Mouse (Mus musculus) midbrain, embryonic 15.5 days (tissue): ENCODE measurements at regions not wholly inside any gene's neighbourhood (a gene's known extent, or its start where the extent isn't known, plus 50 kb on each side); places are given as distances from the start of the nearest gene placed in this dataset.

ENCODE experiments used
- ATAC-seq: fragments of 200-750 bp; cut with Nextera tagmentation; replicated peaks from 2 replicates; pipeline ENCODE4 v1.8.0; 2017; ENCODE audit warnings: moderate TSS enrichment
- H3K27ac ChIP-seq: fragments of 300-500 bp; sonication (generic); 2 replicates; pipeline ENCODE4 v1.5.1; 2015; ENCODE audit warnings: mild to moderate bottlenecking, inconsistent platforms
- H3K27me3 ChIP-seq: fragments of 300-500 bp; sonication (generic); replicated peaks from 2 replicates; pipeline ENCODE4 v1.6.1; 2015; ENCODE audit warnings: inconsistent platforms
- H3K36me3 ChIP-seq: fragments of 300-500 bp; sonication (generic); replicated peaks from 2 replicates; pipeline ENCODE4 v1.6.1; 2015; ENCODE audit warnings: inconsistent platforms
- H3K4me1 ChIP-seq: fragments of 300-500 bp; sonication (generic); 2 replicates; pipeline ENCODE4 v1.6.1; 2015; ENCODE audit warnings: inconsistent platforms
- H3K4me2 ChIP-seq: fragments of 300-500 bp; sonication (generic); 2 replicates; pipeline ENCODE4 v1.6.1; 2015; ENCODE audit warnings: inconsistent platforms, mild to moderate bottlenecking, moderate library complexity
- H3K4me3 ChIP-seq: fragments of 300-500 bp; sonication (generic); 2 replicates; pipeline ENCODE4 v1.5.1; 2015; ENCODE audit warnings: mild to moderate bottlenecking, inconsistent platforms
- H3K9ac ChIP-seq: fragments of 300-500 bp; sonication (generic); 2 replicates; pipeline ENCODE4 v1.6.1; 2015; ENCODE audit warnings: mild to moderate bottlenecking, inconsistent platforms
- H3K9me3 ChIP-seq: fragments of 300-500 bp; sonication (generic); 2 replicates; pipeline ENCODE4 v1.6.1; 2016; ENCODE audit warnings: inconsistent platforms
- WGBS: fragments of 180-500 bp; shearing (Covaris S2); methylation state at CpG from one replicate; pipeline ENCODE4 v1.1.7; 2015; ENCODE audit warnings: mixed read lengths; 5-methylcytosine and 5-hydroxymethylcytosine counted together

DNA sequence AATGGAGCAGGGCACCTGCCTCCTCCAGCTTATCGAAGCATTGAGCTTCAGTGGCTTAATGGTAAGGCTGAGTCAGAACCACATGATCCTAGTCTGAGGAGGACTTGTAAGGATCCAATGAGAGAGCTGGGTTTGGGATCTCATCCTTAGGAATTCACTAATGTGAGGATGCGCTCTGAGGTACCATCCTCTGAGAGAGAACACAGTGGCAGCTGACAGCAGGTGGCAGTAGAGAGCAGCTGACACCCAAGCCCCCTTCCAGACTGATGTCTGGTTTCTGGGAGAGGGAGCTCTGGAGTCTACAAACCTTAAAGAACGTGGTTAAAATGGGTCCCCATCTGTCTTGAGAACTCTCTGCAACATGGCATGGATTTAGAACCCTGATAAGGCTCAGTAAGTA lies 137.8 kb downstream of the B3glct start:
- Histone ChIP-seq H3K9me3 (no peaks in the 10 kb centered on the region), H3K4me1 (no peaks in the 10 kb centered on the region), H3K36me3 (no peaks in the 10 kb centered on the region), H3K9ac (no peak overlapping the region), H3K27ac (no peak overlapping the region), H3K4me3 (no peak overlapping the region), H3K4me2 (no peak overlapping the region), H3K27me3 (no peaks in the 10 kb centered on the region)
- WGBS = 37% methylated on average over 3 of the region's 3 CpGs
- ATAC-seq = no peak

DNA sequence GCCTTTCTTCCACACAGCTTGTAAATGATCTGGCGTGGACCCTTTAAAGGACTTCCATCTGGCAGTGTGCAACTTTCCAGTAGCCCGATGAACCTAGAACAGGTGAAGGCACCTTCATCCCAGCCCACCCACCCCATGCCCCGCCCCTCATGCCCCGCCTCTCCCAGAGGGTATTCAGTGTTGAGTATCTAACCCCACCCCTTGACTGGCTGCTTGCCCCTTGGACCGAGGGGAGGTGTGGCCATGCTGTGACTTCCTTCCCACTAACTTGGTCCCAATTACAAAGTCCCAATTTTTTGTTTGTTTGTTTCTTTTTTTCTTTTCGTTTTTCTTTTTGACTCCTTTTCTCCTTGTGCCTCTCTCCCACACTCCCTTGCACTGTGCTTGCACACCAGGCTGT lies 140.8 kb downstream of the B3glct start:
- no peak for ATAC-seq

DNA sequence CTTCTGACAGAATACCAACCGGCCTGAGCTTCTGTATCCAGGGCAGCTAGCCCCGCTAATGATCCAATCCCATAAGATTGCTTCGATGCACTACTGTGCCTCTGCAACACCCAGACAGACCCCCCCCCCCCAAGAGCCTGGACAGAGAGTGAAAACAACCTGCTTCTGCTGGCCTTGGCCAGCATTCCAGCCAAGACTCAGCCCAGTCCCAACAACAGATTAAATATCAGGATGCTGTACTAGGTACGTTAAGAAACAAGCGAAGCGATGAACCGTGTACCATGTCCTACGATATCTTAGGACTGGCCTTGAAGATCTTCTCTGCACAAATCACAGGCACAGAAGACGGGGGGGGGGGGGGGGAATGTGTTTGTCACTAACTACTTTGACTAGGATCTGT lies 145.8 kb downstream of the B3glct start:
- no peaks in the 10 kb centered on the region for H3K36me3 ChIP-seq
- no peaks in the 10 kb centered on the region for H3K4me1 ChIP-seq
- H3K4me2 ChIP-seq = no peak overlapping the region
- H3K9me3 ChIP-seq = no peaks in the 10 kb centered on the region
- H3K27ac ChIP-seq = no peak overlapping the region
- no peaks in the 10 kb centered on the region for H3K27me3 ChIP-seq
- no peak overlapping the region for H3K9ac ChIP-seq
- ATAC-seq = no peak
- H3K4me3 ChIP-seq = no peak overlapping the region
- WGBS = 74% methylated on average over 9 of the region's 9 CpGs

More for the DNA sequence above, 140.8 kb downstream of the B3glct start:
- Histone ChIP-seq H3K9me3 (no peaks in the 10 kb centered on the region), H3K4me3 (no peak overlapping the region), H3K4me2 (no peak overlapping the region), H3K27ac (no peak overlapping the region), H3K27me3 (no peaks in the 10 kb centered on the region), H3K36me3 (no peaks in the 10 kb centered on the region), H3K4me1 (no peaks in the 10 kb centered on the region), H3K9ac (no peak overlapping the region)
- whole genome bisulfite sequencing = 53% methylated on average over 6 of the region's 6 CpGs

DNA sequence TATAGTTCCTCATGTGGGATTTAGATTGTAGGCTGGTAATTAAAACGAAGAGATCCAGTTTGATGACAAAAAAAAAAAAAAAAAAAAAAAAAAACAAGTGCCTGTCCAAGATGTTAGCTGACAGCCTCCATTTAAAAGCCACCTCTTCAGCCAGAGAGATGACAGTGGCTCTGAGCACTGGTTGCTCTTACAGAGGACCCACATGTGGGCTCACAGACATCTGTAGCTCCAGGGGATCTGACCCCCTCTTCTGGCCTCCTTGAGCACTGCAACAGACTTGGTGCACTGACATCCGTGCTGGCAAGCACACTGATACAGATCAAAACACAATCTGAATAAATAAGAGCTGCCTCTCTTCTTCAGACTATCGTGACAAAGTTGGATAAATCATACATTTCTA lies 149.6 kb downstream of the B3glct start:
- H3K4me3 ChIP-seq = no peak overlapping the region
- peaks cover 4% of the 10 kb centered on the region; the same call in 1 of the 2 replicates for H3K4me1 ChIP-seq
- H3K27ac ChIP-seq = no peak overlapping the region
- no peaks in the 10 kb centered on the region for H3K36me3 ChIP-seq
- no peak overlapping the region for H3K9ac ChIP-seq
- H3K27me3 ChIP-seq = no peaks in the 10 kb centered on the region
- H3K9me3 ChIP-seq = no peaks in the 10 kb centered on the region
- no peak for ATAC-seq
- H3K4me2 ChIP-seq = no peak overlapping the region
- 56% methylated on average over 3 of the region's 3 CpGs for WGBS

DNA sequence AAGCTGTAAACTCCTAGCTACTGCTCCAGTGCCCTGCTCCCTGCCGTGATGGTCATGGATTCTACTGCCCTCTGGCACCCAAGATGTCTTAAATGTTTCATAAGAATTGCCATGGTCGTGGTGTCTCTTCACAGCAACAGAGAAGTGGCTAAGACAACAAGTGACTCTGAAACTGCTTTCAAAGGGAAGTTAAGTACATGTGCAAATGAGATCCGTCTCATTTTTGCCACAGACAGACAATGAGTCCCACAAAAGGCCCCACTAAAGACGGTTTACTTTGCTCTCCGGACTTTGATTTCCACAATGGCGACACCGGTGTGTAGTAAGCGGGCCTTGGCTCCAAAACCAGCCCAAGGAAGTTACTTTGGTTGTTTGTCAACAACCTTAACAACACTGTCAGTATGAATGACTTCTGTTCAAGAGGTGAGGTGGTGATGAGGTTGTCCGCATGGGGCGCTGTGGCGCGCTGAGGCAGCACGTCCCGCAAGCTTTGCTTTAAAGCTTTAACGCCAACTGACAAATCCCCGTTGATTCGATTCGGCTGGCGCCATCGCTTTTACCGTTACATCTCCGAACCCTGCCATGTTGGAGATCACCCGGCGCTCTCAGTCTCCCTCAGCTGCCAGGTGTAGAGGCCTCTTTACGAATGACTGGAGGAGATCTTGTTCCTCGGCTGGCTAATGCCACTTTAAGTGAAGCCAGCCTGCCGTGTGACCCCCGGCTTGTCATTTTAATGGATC lies 153.3 kb downstream of the B3glct start:
- Histone ChIP-seq H3K27ac (peak overlapping the region; percentile 69), H3K4me3 (peak overlapping the region; percentile 38), H3K27me3 (no peaks in the 10 kb centered on the region), H3K36me3 (no peaks in the 10 kb centered on the region), H3K9me3 (no peaks in the 10 kb centered on the region), H3K4me2 (peak overlapping the region; percentile 56), H3K9ac (peak overlapping the region; percentile 28), H3K4me1 (peaks cover 4% of the 10 kb centered on the region; the same call in 1 of the 2 replicates)
- WGBS = 3% methylated on average over 28 of the region's 28 CpGs
- peak; percentile 65; the same call in 1 of the 2 replicates for ATAC-seq

DNA sequence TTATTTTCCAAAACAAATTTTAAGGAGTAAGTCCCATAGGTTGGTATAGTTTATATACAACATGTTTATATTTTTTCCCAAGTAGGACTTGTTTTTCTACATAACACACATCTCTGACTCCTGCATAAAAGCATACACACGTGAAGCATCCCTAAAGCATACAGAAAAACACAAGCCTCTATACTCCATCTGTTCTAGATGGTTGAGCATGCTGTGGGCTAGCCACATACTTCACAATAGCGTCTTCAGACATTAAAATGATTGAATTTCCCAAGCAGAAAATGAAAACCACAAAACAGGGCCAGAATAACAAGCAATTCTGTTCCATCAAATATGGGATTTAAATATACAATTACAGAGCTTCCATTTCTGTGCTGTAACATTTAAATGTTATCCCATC lies 159.3 kb downstream of the B3glct start:
- H3K4me2 ChIP-seq = no peak overlapping the region
- no peaks in the 10 kb centered on the region for H3K9me3 ChIP-seq
- H3K4me3 ChIP-seq = no peak overlapping the region
- ATAC-seq = no peak
- no peaks in the 10 kb centered on the region for H3K27me3 ChIP-seq
- no peaks in the 10 kb centered on the region for H3K36me3 ChIP-seq
- H3K27ac ChIP-seq = no peak overlapping the region
- no peak overlapping the region for H3K9ac ChIP-seq
- 0 out of 2 replicates have a peak, but pooled peaks cover 3% of the 10 kb centered on the region for H3K4me1 ChIP-seq
- 79% methylated on average over 2 of the region's 2 CpGs for WGBS

DNA sequence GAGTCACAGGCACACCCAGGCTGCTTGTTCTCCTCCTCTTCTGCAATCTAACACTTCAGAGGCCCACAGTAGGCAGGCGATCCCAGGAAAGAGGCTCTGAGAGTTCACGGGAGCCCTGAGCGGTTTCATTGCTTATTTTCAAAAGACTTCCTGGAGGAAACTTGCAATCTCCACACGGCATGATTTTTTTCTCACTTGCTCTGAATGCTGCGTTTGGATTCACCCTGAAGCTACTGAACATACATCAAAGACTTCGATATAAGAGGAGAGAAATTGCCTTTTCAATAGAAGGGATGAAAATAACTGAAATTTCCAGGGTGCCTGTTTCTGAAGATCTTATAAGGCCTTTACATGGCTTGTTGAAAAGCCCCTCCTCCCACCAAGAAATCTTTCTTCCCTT lies 164.5 kb downstream of the B3glct start:
- Histone ChIP-seq H3K4me1 (peaks cover 14% of the 10 kb centered on the region), H3K4me3 (no peak overlapping the region), H3K9ac (no peak overlapping the region), H3K9me3 (no peaks in the 10 kb centered on the region), H3K4me2 (no peak overlapping the region), H3K36me3 (no peaks in the 10 kb centered on the region), H3K27me3 (no peaks in the 10 kb centered on the region), H3K27ac (no peak overlapping the region)
- 49% methylated on average over 6 of the region's 6 CpGs for WGBS
- 0 out of 2 replicates have a peak, but pooled peaks have one; percentile 24 for ATAC-seq

DNA sequence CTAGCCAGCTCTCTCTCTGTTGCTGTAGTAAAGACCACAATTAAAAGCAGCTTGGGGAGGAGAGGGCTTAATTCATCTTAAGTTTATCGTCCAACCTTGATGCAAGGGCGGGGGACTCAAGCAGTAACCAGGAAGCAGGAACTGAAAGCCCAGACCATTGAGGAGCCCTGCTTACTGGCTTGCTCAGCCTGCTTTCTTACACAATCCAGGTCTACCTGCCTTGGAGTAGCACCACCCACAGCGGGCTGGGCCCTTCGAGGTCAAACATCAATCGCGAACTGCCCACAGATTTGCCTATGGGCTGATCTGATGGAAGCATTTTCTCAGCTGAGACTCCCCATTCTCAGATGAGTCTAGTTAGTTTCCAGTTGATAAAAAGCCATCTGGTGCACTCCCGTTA lies 165.3 kb downstream of the B3glct start:
- no peaks in the 10 kb centered on the region for H3K27me3 ChIP-seq
- H3K27ac ChIP-seq = 0 out of 2 replicates have a peak overlapping the region, but pooled peaks have one; percentile 0
- H3K4me3 ChIP-seq = no peak overlapping the region
- 45% methylated on average over 7 of the region's 7 CpGs for WGBS
- no peaks in the 10 kb centered on the region for H3K36me3 ChIP-seq
- no peaks in the 10 kb centered on the region for H3K9me3 ChIP-seq
- no peak overlapping the region for H3K4me2 ChIP-seq
- ATAC-seq = no peak
- peaks cover 11% of the 10 kb centered on the region for H3K4me1 ChIP-seq
- no peak overlapping the region for H3K9ac ChIP-seq

DNA sequence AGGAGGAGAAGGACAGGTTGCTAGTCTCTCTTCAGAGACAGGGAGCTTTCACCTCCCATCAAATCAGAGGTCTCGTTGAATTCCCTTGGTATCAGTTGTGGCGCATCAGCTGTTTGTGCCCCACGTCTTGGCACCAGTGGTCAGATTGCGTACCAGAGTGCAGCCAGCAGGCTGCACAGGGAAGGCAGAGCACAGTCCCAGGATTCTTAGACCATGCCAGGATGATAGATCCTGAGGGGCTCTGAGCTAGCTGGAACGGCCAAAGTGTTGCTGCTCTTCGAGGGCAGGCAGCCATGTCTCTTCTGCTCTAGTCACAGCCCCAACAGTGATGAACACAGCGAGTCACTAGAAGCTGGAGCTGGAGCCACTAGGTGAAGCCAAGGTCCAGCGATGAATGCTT lies 167.2 kb downstream of the B3glct start:
- no peak overlapping the region for H3K27ac ChIP-seq
- no peak overlapping the region for H3K4me3 ChIP-seq
- WGBS = 75% methylated on average over 8 of the region's 8 CpGs
- no peak overlapping the region for H3K4me2 ChIP-seq
- H3K27me3 ChIP-seq = no peaks in the 10 kb centered on the region
- no peaks in the 10 kb centered on the region for H3K36me3 ChIP-seq
- H3K4me1 ChIP-seq = peaks cover 11% of the 10 kb centered on the region
- H3K9me3 ChIP-seq = no peaks in the 10 kb centered on the region
- no peak overlapping the region for H3K9ac ChIP-seq
- no peak for ATAC-seq

DNA sequence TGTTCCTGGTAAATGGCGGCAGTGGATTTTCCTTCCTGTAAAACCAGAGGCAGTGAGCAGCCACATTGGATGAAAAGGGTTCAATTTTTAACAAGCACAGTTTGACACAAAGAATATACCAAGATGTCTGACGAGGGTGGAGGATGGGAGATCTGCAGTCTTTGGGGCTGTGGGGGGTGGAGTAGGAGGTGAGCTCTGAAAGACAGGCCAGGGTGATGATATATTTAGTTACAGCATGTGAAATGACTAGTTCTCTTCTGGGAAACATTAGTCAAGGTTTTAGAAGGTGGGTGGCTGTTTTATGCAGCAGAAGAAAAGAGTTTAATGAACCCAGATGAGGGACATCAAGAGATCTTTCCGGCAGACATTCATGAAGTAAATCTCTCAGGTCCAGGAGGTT lies 170.0 kb upstream of the Rxfp2 start:
- H3K27me3 ChIP-seq = no peaks in the 10 kb centered on the region
- WGBS = 81% methylated on average over 3 of the region's 3 CpGs
- no peaks in the 10 kb centered on the region for H3K9me3 ChIP-seq
- ATAC-seq = no peak
- no peak overlapping the region for H3K27ac ChIP-seq
- peaks cover 11% of the 10 kb centered on the region for H3K4me1 ChIP-seq
- no peak overlapping the region for H3K4me3 ChIP-seq
- H3K36me3 ChIP-seq = no peaks in the 10 kb centered on the region
- no peak overlapping the region for H3K9ac ChIP-seq
- H3K4me2 ChIP-seq = no peak overlapping the region

DNA sequence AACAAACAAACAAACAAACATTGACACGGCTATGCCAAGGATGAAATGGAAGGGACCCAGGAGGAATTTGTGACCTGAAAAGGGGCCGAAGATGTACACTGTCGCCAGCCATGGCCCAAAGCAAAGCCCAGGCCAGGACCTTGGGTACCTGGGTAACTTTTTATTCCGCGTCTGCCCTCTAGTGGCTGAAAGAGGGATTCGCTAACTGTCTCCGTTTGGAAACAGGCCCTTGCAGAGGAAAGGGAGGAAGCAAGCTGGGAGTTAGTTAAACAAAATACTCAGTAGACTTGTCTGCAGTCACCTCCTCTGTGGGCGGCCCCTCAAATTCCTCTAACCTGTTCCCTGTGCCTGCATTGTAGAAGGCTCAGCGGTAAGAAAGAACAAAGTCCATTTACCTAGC lies 167.5 kb upstream of the Rxfp2 start:
- Histone ChIP-seq H3K27ac (no peak overlapping the region), H3K9ac (no peak overlapping the region), H3K36me3 (no peaks in the 10 kb centered on the region), H3K27me3 (no peaks in the 10 kb centered on the region), H3K4me1 (no peaks in the 10 kb centered on the region), H3K9me3 (no peaks in the 10 kb centered on the region), H3K4me2 (no peak overlapping the region), H3K4me3 (no peak overlapping the region)
- ATAC-seq = peak; percentile 49; the same call in 1 of the 2 replicates
- 11% methylated on average over 9 of the region's 9 CpGs for WGBS

DNA sequence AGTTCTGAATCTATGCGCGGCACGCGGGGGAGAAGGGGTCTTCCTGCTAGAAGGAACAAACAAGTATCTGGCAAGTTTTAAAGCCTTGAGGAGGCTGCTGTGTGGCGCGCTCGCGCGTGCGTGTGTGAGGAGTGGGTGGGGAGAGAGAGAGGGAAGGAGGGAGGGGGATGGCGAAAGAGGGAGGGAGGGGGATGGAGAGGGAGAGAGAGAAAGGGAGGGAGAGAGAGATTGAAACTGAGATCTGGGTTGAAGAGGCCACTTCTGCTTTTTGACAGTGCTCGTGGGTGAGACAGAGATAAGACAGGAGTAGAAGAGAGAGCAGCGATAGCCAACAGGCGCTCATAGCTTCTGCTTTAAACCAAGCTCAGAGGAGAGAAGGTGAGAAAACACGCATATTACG lies 166.0 kb upstream of the Rxfp2 start:
- Histone ChIP-seq H3K4me3 (no peak overlapping the region), H3K4me1 (no peaks in the 10 kb centered on the region), H3K36me3 (no peaks in the 10 kb centered on the region), H3K9ac (no peak overlapping the region), H3K9me3 (no peaks in the 10 kb centered on the region), H3K27me3 (no peaks in the 10 kb centered on the region), H3K27ac (no peak overlapping the region), H3K4me2 (no peak overlapping the region)
- ATAC-seq = no peak
- WGBS = 62% methylated on average over 16 of the region's 16 CpGs

DNA sequence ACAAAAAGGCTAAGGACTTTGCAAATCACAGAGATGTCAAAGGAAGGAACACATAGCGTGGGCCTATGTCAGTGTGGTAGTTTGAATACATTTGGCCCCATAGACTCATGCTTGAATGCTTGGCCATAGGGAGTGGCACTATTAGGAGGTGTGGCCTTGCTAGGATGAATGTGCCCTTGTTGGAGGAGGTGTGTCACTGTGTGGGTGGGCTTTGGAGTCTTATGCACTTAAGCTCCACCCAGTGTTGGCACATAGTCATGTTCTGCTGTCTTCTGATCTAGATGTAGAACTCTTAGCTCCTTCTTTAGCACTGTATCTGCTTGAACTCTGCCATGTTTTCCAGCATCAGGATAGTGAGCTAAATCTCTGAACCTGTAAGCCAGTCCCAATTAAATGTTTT lies 162.4 kb upstream of the Rxfp2 start:
- no peak for ATAC-seq

More for the DNA sequence above, 162.4 kb upstream of the Rxfp2 start:
- H3K27ac ChIP-seq = no peak overlapping the region
- no peaks in the 10 kb centered on the region for H3K4me1 ChIP-seq
- no peak overlapping the region for H3K4me2 ChIP-seq
- 86% methylated on average over 1 of the region's 1 CpGs for WGBS
- no peak overlapping the region for H3K4me3 ChIP-seq
- H3K9ac ChIP-seq = no peak overlapping the region
- no peaks in the 10 kb centered on the region for H3K27me3 ChIP-seq
- no peaks in the 10 kb centered on the region for H3K9me3 ChIP-seq
- no peaks in the 10 kb centered on the region for H3K36me3 ChIP-seq
